Mouse (Mus musculus) heart, embryonic 16.5 days (tissue): Measurements from ENCODE around the gene Nefh. TPM values are rescaled to one million over a fixed set of nuclear protein-coding genes. Genes with fewer than 3 reads are reported as not detected.

Experiments
- ATAC-seq: fragments of 200-750 bp; cut with Nextera tagmentation; replicated peaks from 2 replicates; pipeline ENCODE4 v1.8.0; 2017; ENCODE audit warnings: moderate number of reproducible peaks; ENCODE audit not compliant: insufficient read depth, low FRiP score; ENCODE audit errors: extremely low read depth
- H3K27ac ChIP-seq: fragments of 300-500 bp; sonication (generic); 2 replicates; pipeline ENCODE4 v1.5.1; 2014; ENCODE audit warnings: mild to moderate bottlenecking, low read length, control low read depth, moderate library complexity
- H3K27me3 ChIP-seq: fragments of 300-500 bp; sonication (generic); 2 replicates; pipeline ENCODE4 v1.6.1; 2014; ENCODE audit warnings: low read length, mixed read lengths; ENCODE audit not compliant: control insufficient read depth, insufficient read depth
- H3K36me3 ChIP-seq: fragments of 300-500 bp; sonication (generic); 2 replicates; pipeline ENCODE4 v1.6.1; 2014; ENCODE audit not compliant: control insufficient read depth, insufficient read depth
- H3K4me1 ChIP-seq: fragments of 300-500 bp; sonication (generic); 2 replicates; pipeline ENCODE4 v1.6.1; 2014; ENCODE audit warnings: low read length, mixed read lengths; ENCODE audit not compliant: control insufficient read depth, insufficient read depth
- H3K4me2 ChIP-seq: fragments of 300-500 bp; sonication (generic); 2 replicates; pipeline ENCODE4 v1.6.1; 2014; ENCODE audit warnings: low read depth, mild to moderate bottlenecking, control low read depth, low read length
- H3K4me3 ChIP-seq: fragments of 300-500 bp; sonication (generic); 2 replicates; pipeline ENCODE4 v1.5.1; 2014; ENCODE audit warnings: mild to moderate bottlenecking, control low read depth, low read length
- H3K9ac ChIP-seq: fragments of 300-500 bp; sonication (generic); 2 replicates; pipeline ENCODE4 v1.6.1; 2014; ENCODE audit warnings: low read length, control low read depth
- H3K9me3 ChIP-seq: fragments of 300-500 bp; sonication (generic); replicated peaks from 2 replicates; pipeline ENCODE4 v1.6.1; 2016; ENCODE audit warnings: low read length; ENCODE audit not compliant: control insufficient read depth
- WGBS: fragments of 180-500 bp; shearing (Covaris S2); extraction: QIAGEN DNeasy Blood & Tissue Kit; methylation state at CpG from one replicate; pipeline ENCODE4 v1.1.7; 2014; 5-methylcytosine and 5-hydroxymethylcytosine counted together
- polyA plus RNA-seq: library from polyadenylated mRNA; unstranded; fragments of >200 nt; fragmentation: Nextera tagmentation; extraction: Ambion mirVana; gene quantifications from 2 replicates; pipeline ENCODE4 v1.2.1, GENCODE M21; 2015

The Nefh gene
- polyA plus RNA-seq, 1 experiment from 2014 or later, result 0.60 TPM

DNA sequence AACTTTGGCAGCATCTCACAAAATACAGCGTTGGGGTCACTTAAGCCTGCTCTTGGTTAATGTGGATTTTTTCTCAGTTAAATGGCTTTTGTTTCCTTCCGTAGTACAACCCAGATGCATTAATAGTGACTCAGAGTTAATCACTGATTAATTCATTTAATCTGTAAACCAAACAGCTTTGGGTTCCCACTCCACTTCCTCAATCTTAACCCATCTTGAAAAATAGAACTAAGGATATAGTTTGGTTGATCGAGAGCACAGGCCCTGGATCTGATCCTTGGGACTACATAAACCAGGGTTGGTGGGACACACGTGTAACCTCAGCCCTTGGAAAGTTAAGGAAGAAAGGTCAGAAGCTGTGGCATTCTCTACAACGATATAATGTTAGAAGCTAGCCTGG lies 11.6 kb downstream of the Nefh start:
- H3K4me3 ChIP-seq, result no peak overlapping the region
- H3K36me3 ChIP-seq, result no peaks in the 10 kb centered on the region
- H3K4me2 ChIP-seq, result no peak overlapping the region
- no peaks in the 10 kb centered on the region for H3K27me3 ChIP-seq
- H3K4me1 ChIP-seq, result peaks cover 12% of the 10 kb centered on the region
- H3K9ac ChIP-seq, result no peak overlapping the region
- no peak overlapping the region for H3K27ac ChIP-seq
- H3K9me3 ChIP-seq, result no peaks in the 10 kb centered on the region
- ATAC-seq, result no peak
- WGBS, result 82% methylated on average over 5 of the region's 5 CpGs

DNA sequence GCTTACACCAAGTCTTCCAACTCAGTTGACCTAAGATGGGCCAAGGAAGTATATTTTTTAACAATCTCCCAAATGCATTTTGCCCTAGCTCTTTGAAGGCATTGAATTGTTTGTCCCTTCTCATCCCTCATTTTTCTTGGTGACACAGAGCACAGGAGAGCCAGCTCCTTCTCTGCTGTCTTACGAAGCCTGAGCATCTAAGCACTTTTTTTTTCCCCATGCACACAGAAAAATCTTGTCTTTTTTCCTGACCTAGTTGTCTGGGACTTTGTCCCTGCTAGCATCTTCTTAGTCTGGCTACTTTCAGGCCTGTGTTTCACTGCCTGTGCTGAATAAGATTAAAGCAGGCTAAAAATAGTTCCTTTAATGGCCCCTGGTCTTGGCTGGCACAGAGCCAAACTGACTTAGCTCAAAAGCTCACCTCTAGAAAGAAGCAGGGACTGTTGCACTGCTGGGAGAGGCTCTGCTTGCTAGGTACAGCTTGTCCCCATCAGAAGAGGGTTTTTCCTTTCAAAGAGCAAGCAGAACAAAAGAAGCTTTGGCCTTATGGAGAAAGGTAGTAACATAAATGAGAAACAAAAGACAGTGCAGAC lies 16.8 kb downstream of the Nefh start:
- Histone ChIP-seq H3K27ac (peak overlapping the region; percentile 78), H3K4me2 (0 out of 2 replicates have a peak overlapping the region, but pooled peaks have one; percentile 23)

DNA sequence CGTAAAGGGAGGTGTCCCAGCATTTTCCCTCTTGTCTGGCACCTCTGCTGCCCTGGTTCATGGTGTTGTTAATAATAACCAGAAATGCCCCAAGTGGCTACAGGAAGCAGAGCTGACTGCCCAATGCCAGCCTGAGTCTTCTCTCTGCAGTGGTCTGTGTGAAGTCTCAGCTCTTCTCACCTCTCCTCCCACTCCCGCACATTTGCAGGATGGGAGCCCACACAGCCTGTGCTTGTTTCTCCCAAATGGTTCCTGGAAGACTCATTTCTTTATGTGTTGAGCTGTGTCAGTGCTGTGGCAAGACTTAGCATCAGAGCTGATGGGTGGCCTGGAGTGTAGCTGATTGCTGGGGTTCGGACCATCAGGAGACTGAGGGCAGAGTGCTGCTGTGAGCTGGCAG lies 20.6 kb downstream of the Nefh start:
- Histone ChIP-seq H3K4me1 (peaks cover 31% of the 10 kb centered on the region), H3K27ac (no peak overlapping the region), H3K9me3 (no peaks in the 10 kb centered on the region), H3K36me3 (peaks cover 17% of the 10 kb centered on the region), H3K4me2 (no peak overlapping the region), H3K27me3 (no peaks in the 10 kb centered on the region), H3K4me3 (no peak overlapping the region), H3K9ac (no peak overlapping the region)
- ATAC-seq, result no peak
- WGBS, result 76% methylated on average over 3 of the region's 3 CpGs

More for the DNA sequence above, 16.8 kb downstream of the Nefh start:
- Histone ChIP-seq H3K9me3 (no peaks in the 10 kb centered on the region), H3K27me3 (no peaks in the 10 kb centered on the region), H3K36me3 (peaks cover 11% of the 10 kb centered on the region), H3K4me3 (no peak overlapping the region), H3K9ac (peak overlapping the region; percentile 30; the same call in 1 of the 2 replicates), H3K4me1 (peaks cover 34% of the 10 kb centered on the region)
- WGBS, result 29% methylated on average over 1 of the region's 1 CpGs
- peak; percentile 41; the same call in 1 of the 2 replicates for ATAC-seq

DNA sequence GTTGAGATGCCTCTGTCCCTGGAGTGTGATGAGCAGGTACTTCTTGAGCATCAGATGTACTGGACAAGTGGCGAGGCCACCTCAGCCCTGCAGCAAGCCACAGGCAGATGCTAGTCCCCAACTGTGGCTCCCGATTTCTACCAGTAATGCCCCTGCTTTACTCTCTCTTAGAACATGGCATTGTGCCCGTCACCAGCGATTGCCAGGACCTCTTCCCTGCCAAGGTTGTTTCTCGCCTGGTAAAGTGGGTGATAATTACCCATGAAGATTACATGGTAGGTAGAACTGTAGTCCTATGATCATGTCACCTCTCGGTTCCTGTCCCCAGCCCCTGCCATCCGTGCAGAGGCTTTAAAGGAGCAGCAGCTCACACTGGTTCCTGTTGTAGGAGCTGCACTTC lies 26.1 kb downstream of the Nefh start:
- WGBS, result 78% methylated on average over 7 of the region's 7 CpGs
- no peak for ATAC-seq
- Histone ChIP-seq H3K9ac (no peak overlapping the region), H3K27ac (no peak overlapping the region), H3K4me1 (no peaks in the 10 kb centered on the region), H3K36me3 (peaks cover 30% of the 10 kb centered on the region), H3K4me2 (no peak overlapping the region), H3K27me3 (no peaks in the 10 kb centered on the region), H3K4me3 (no peak overlapping the region), H3K9me3 (no peaks in the 10 kb centered on the region)

DNA sequence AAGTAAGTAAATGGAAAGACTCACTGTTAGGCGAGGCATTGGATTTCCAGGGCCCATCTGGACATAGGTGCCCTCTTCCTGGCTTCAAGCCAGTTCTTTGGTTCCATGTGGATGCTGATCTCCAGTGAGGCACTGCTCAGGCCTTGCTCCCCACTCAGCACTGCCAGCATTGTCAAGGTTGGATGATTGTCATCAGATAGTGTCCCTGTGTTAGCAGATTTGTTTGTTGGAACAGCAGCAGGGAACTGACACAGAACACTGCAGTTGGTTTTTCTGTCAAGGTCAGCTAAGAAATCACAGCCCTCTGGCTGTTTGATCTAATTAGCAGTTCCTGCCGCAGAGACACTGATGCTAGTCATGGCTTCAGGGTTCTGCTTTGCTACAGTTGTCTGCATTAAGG lies 26.6 kb downstream of the Nefh start:
- Histone ChIP-seq H3K4me1 (no peaks in the 10 kb centered on the region), H3K9me3 (no peaks in the 10 kb centered on the region), H3K9ac (no peak overlapping the region), H3K36me3 (peaks cover 27% of the 10 kb centered on the region), H3K4me2 (no peak overlapping the region), H3K27me3 (no peaks in the 10 kb centered on the region), H3K4me3 (no peak overlapping the region), H3K27ac (no peak overlapping the region)
- 84% methylated on average over 2 of the region's 2 CpGs for WGBS
- no peak for ATAC-seq

- 0 out of 2 replicates have a peak, but pooled peaks have one; percentile 18 for ATAC-seq
- Histone ChIP-seq H3K27ac (no peak overlapping the region), H3K4me3 (no peak overlapping the region), H3K4me1 (no peaks in the 10 kb centered on the region), H3K9me3 (no peaks in the 10 kb centered on the region), H3K27me3 (no peaks in the 10 kb centered on the region), H3K36me3 (peaks cover 32% of the 10 kb centered on the region), H3K4me2 (no peak overlapping the region), H3K9ac (no peak overlapping the region)
- 21% methylated on average over 1 of the region's 1 CpGs for WGBS
Measured at GRCm38 (mm10) chr11:4916068-4916467, 31.8 kb downstream of the Nefh start.

GRCm38 (mm10) chr11:4906231-4906630 lies 41.6 kb downstream of the Nefh start:
- 85% methylated on average over 6 of the region's 6 CpGs for WGBS
- Histone ChIP-seq H3K4me2 (no peak overlapping the region), H3K9me3 (no peaks in the 10 kb centered on the region), H3K27me3 (no peaks in the 10 kb centered on the region), H3K36me3 (peaks cover 33% of the 10 kb centered on the region), H3K27ac (no peak overlapping the region), H3K4me3 (no peak overlapping the region), H3K4me1 (no peaks in the 10 kb centered on the region), H3K9ac (no peak overlapping the region)
- no peak for ATAC-seq

DNA sequence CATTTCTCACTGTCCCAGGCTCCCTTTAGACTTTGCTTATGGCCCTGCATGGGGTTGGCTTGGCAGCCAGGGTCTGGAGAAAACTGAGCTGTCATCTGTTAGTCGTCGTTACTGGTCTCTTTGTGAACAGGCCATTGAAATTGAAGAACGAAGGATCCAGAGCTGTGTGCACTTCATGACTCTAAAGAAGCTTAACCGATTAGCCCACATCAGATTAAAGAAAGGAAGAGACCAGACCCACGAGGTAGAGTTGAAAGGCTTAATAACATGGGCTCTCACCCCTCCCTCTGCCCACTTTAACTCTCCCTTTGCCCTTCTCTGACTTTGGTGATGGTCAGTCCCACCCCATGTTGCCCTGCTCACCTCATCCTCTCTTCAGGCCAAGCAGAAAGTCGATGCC lies 45.9 kb downstream of the Nefh start:
- 87% methylated on average over 6 of the region's 6 CpGs for WGBS
- H3K9ac ChIP-seq, result no peak overlapping the region
- H3K4me1 ChIP-seq, result no peaks in the 10 kb centered on the region
- no peak overlapping the region for H3K27ac ChIP-seq
- H3K27me3 ChIP-seq, result no peaks in the 10 kb centered on the region
- H3K36me3 ChIP-seq, result peaks cover 34% of the 10 kb centered on the region
- ATAC-seq, result no peak
- H3K9me3 ChIP-seq, result no peaks in the 10 kb centered on the region
- no peak overlapping the region for H3K4me2 ChIP-seq
- H3K4me3 ChIP-seq, result no peak overlapping the region

DNA sequence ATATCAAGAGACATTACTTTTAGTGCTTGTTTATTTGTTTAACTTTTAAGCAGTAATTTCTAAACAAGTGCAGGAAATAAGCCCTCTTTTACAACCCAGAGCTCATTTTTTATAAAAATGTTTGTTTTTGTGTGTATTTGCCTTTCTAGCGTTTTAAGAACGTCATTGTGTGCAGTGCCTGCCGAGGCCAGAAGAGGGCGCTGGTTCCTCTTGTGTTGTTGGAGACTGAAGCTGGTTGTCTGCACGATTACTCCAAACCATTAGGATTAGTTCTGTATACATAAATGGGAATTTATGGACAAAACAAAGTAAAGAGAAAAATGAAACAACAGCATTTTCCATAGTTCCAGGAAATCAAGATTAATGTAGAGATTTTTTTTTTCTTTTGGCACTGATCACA lies 47.4 kb downstream of the Nefh start:
- H3K27me3 ChIP-seq, result no peaks in the 10 kb centered on the region
- 73% methylated on average over 5 of the region's 5 CpGs for WGBS
- H3K9me3 ChIP-seq, result no peaks in the 10 kb centered on the region
- no peak overlapping the region for H3K27ac ChIP-seq
- peaks cover 31% of the 10 kb centered on the region for H3K36me3 ChIP-seq
- no peak overlapping the region for H3K4me3 ChIP-seq
- no peak overlapping the region for H3K4me2 ChIP-seq
- peaks cover 7% of the 10 kb centered on the region for H3K4me1 ChIP-seq
- H3K9ac ChIP-seq, result no peak overlapping the region
- ATAC-seq, result no peak
